Mouse (Mus musculus) inflammation-experienced regulatory T-cells, adult 6 months (primary cell): ENCODE measurements around the gene Tasp1. TPM values are rescaled to one million over a fixed set of nuclear protein-coding genes. Genes with fewer than 3 reads are reported as not detected.
A peak's percentile ranks its signal among the peaks of the same experiment; 100 is the strongest.
"Not testable (repeated sequence)": the region's sequence is repeated elsewhere in the genome, so short reads cannot be mapped to it uniquely, and the experiment has no call there.

Experiments used
- ATAC-seq: one replicate; pipeline ENCODE4 v1.8.0; 2017
- polyA plus RNA-seq, 3 experiments: library from polyadenylated mRNA; unstranded; fragments of 100-300 nt; shearing (Covaris generic); gene quantifications; one replicate each; pipeline ENCODE4 v1.2.1; 2017

The Tasp1 gene
- polyA plus RNA-seq, result 100 to 1,000 TPM in 2 of 3 experiments, 10 to 100 TPM in 1; 59.4 to 132 (median 114) TPM

GRCm38 (mm10) chr2:140066353-140067314 is at the start of gene Tasp1:
TSS of gene Tasp1 (minus strand) at chr2:140066805.
- peak; percentile 100 for ATAC-seq

GRCm38 (mm10) chr2:140113851-140114250 is 47.2 kb upstream of the Tasp1 start:
- no peak for ATAC-seq

- ATAC-seq, result no peak
Observed at GRCm38 (mm10) chr2:140108945-140109344, 42.3 kb upstream of the Tasp1 start.

GRCm38 (mm10) chr2:140107641-140108040 is 41.0 kb upstream of the Tasp1 start:
- ATAC-seq, result no peak

- no peak for ATAC-seq
Observed at GRCm38 (mm10) chr2:140104951-140105350, 38.3 kb upstream of the Tasp1 start.

GRCm38 (mm10) chr2:140100551-140101474 is 34.2 kb upstream of the Tasp1 start:
- peak; percentile 75 for ATAC-seq

- ATAC-seq, result no peak
Observed at GRCm38 (mm10) chr2:140099971-140100370, 33.4 kb upstream of the Tasp1 start.

- no peak for ATAC-seq
Observed at GRCm38 (mm10) chr2:140097131-140097591, 30.6 kb upstream of the Tasp1 start.

GRCm38 (mm10) chr2:140096034-140096433 is 29.4 kb upstream of the Tasp1 start:
- ATAC-seq, result no peak

GRCm38 (mm10) chr2:140093433-140093832 is 26.8 kb upstream of the Tasp1 start:
- ATAC-seq, result no peak

- no peak for ATAC-seq
Observed at GRCm38 (mm10) chr2:140084245-140084644, 17.6 kb upstream of the Tasp1 start.

GRCm38 (mm10) chr2:140080747-140081577 is 14.4 kb upstream of the Tasp1 start:
- ATAC-seq, result no peak

GRCm38 (mm10) chr2:140079284-140079683 is 12.7 kb upstream of the Tasp1 start:
- not testable (repeated sequence) for ATAC-seq

- no peak for ATAC-seq
Observed at GRCm38 (mm10) chr2:140078600-140079280, 12.1 kb upstream of the Tasp1 start.

GRCm38 (mm10) chr2:140077476-140077875 is 10.9 kb upstream of the Tasp1 start:
- no peak for ATAC-seq

GRCm38 (mm10) chr2:140075150-140075549 is 8.5 kb upstream of the Tasp1 start:
- peak; percentile 80 for ATAC-seq

GRCm38 (mm10) chr2:140067516-140067915 is 911 bp upstream of the Tasp1 start:
- ATAC-seq, result no peak

GRCm38 (mm10) chr2:140065676-140066075 is 929 bp downstream of the Tasp1 start:
- no peak for ATAC-seq

GRCm38 (mm10) chr2:140061481-140061880 is 5.1 kb downstream of the Tasp1 start:
- no peak for ATAC-seq

GRCm38 (mm10) chr2:140060092-140060867 is 6.3 kb downstream of the Tasp1 start:
- ATAC-seq, result peak; percentile 62
